Mouse (Mus musculus) bone marrow macrophage, adult 2 months (primary cell): ENCODE measurements around the gene Tctex1d4.

Source experiments
- CTCF ChIP-seq: IDR thresholded peaks from 2 replicates; pipeline ENCODE4 v1.5.1; 2012; ENCODE audit warnings: low read depth, mild to moderate bottlenecking, low read length, moderate library complexity
- POLR2A ChIP-seq: IDR thresholded peaks from 2 replicates; pipeline ENCODE4 v1.6.1; 2012; ENCODE audit warnings: mild to moderate bottlenecking, low read depth, low read length, borderline replicate concordance

- TF ChIP-seq CTCF (no peak), POLR2A (no peak)
These were observed 31.8 kb upstream of the Tctex1d4 start for GRCm38 (mm10) chr4:117094626-117095361.
